Mouse (Mus musculus) heart, embryonic 12.5 days (tissue): Measurements from ENCODE around the gene Cib2. TPM values are rescaled to one million over a fixed set of nuclear protein-coding genes. Genes with fewer than 3 reads are reported as not detected.

Source experiments
- ATAC-seq: fragments of 200-750 bp; cut with Nextera tagmentation; 2 replicates; pipeline ENCODE4 v1.8.0; 2017; ENCODE audit warnings: moderate TSS enrichment, moderate library complexity; ENCODE audit not compliant: insufficient number of reproducible peaks, low FRiP score
- H3K27ac ChIP-seq: fragments of 300-500 bp; sonication (generic); 2 replicates; pipeline ENCODE4 v1.5.1; 2016; ENCODE audit warnings: mild to moderate bottlenecking, moderate library complexity; ENCODE audit not compliant: poor library complexity, severe bottlenecking
- H3K27me3 ChIP-seq: fragments of 300-500 bp; sonication (generic); replicated peaks from 2 replicates; pipeline ENCODE4 v1.6.1; 2016; ENCODE audit warnings: mild to moderate bottlenecking, moderate library complexity
- H3K36me3 ChIP-seq: fragments of 300-500 bp; sonication (generic); 2 replicates; pipeline ENCODE4 v1.6.1; 2016; ENCODE audit warnings: mild to moderate bottlenecking, moderate library complexity
- H3K4me1 ChIP-seq: fragments of 300-500 bp; sonication (generic); replicated peaks from 2 replicates; pipeline ENCODE4 v1.6.1; 2016; ENCODE audit warnings: mild to moderate bottlenecking
- H3K4me2 ChIP-seq: fragments of 300-500 bp; sonication (generic); 2 replicates; pipeline ENCODE4 v1.6.1; 2016; ENCODE audit warnings: mild to moderate bottlenecking, moderate library complexity
- H3K4me3 ChIP-seq: fragments of 300-500 bp; sonication (generic); 2 replicates; pipeline ENCODE4 v1.5.1; 2016; ENCODE audit warnings: mild to moderate bottlenecking
- H3K9ac ChIP-seq: fragments of 300-500 bp; sonication (generic); 2 replicates; pipeline ENCODE4 v1.6.1; 2016; ENCODE audit warnings: mild to moderate bottlenecking, moderate library complexity
- H3K9me3 ChIP-seq: fragments of 300-500 bp; sonication (generic); replicated peaks from 2 replicates; pipeline ENCODE4 v1.6.1; 2016; ENCODE audit warnings: mild to moderate bottlenecking, moderate library complexity
- WGBS: fragments of 180-500 bp; shearing (Covaris S2); methylation state at CpG from one replicate; pipeline ENCODE4 v1.1.7; 2016; 5-methylcytosine and 5-hydroxymethylcytosine counted together
- polyA plus RNA-seq: library from polyadenylated mRNA; unstranded; fragments of >200 nt; fragmentation: Nextera tagmentation; extraction: Ambion mirVana; gene quantifications from 2 replicates; pipeline ENCODE4 v1.2.1, GENCODE M21; 2016

Cib2 gene
- polyA plus RNA-seq, 1 experiment from 2014 or later = 4.9 TPM

DNA sequence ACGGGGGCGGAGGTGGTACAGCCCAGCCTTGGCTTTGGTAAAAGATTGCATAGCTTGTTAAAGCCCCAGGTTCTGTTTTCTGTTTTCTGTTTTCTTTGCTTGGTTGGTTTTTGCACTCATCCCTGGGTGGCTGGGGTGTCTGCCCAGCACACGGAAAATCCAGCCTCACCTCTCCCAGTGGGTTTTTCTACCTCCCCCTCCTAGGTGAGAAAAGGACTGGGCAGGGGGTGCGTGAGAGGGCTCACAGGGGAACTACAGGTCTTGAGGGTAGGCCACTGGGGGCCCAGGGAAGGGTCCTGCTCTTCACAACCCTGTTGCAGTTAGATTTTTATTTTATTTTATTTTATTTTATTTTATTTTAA lies 15.1 kb downstream of the Cib2 start:
- WGBS = 80% methylated on average over 4 of the region's 4 CpGs
- no peak for ATAC-seq

DNA sequence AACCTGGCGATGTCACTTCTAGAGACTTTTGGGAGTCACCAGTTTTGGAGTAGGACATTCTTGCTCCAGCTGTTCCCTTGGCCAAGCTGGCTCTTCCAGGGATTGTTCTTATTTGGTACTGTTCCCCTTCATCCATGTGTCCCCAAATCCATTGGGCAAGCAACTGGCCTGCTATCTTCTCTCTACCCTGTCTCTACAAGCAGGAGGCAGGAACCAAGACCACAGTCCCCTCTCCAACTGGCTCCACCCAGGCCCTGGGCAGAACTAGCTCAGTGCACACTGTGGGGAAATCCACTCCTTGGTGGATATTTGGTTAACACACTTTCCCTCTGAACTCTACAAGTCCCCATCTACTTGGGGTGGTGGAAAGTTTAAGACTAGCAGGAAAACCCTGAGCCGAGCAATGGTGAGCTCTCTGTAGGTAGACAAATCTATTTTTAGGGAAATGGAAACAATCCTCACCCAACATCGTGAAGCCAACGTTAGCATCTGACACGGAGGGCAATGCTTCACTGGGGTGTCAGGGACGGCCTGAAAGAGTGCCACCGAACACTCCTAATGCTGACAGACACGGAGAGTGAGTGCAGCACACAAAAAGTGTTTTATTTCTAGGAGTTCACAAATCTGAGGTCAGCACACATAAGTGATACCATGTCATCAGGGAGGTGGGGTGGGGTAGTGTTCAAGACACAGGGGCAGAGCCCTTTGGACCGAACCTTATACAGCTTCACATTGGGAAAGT lies 15.6 kb downstream of the Cib2 start:
- 0 out of 2 replicates have a peak, but pooled peaks cover 6% of the 10 kb centered on the region for H3K27me3 ChIP-seq
- H3K4me2 ChIP-seq = no peak overlapping the region
- no peaks in the 10 kb centered on the region for H3K36me3 ChIP-seq
- ATAC-seq = no peak
- 69% methylated on average over 9 of the region's 9 CpGs for WGBS
- no peak overlapping the region for H3K4me3 ChIP-seq
- no peaks in the 10 kb centered on the region for H3K9me3 ChIP-seq
- H3K4me1 ChIP-seq = no peaks in the 10 kb centered on the region
- H3K27ac ChIP-seq = no peak overlapping the region
- no peak overlapping the region for H3K9ac ChIP-seq

More for the DNA sequence above, 15.1 kb downstream of the Cib2 start:
- Histone ChIP-seq H3K4me2 (no peak overlapping the region), H3K36me3 (no peaks in the 10 kb centered on the region), H3K27me3 (0 out of 2 replicates have a peak, but pooled peaks cover 6% of the 10 kb centered on the region), H3K9ac (no peak overlapping the region), H3K9me3 (no peaks in the 10 kb centered on the region), H3K27ac (no peak overlapping the region), H3K4me3 (no peak overlapping the region), H3K4me1 (no peaks in the 10 kb centered on the region)

DNA sequence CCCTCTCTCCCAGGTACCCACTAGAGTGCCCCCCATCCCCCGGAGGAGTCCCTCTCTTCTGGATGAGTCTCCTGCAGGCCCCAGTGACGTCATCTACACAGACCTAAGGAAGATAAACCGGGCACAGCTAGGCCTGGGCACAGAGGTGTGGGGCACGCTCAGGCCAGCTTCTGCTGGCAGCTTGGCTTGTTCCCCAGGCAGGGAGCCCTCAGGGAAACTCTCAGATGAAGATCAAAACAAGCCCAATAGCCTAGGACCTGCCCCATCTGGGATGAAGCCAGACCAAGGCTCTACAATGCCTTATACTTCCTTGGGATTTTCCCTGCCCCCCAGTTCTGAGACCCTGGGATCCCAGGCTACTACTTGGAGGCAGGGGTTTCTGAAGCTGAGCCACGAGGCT lies 19.2 kb downstream of the Cib2 start:
- Histone ChIP-seq H3K27ac (no peak overlapping the region), H3K27me3 (0 out of 2 replicates have a peak, but pooled peaks cover 6% of the 10 kb centered on the region), H3K4me2 (no peak overlapping the region), H3K36me3 (no peaks in the 10 kb centered on the region), H3K4me1 (no peaks in the 10 kb centered on the region), H3K4me3 (no peak overlapping the region), H3K9ac (no peak overlapping the region), H3K9me3 (no peaks in the 10 kb centered on the region)
- ATAC-seq = no peak
- WGBS = 59% methylated on average over 5 of the region's 5 CpGs

DNA sequence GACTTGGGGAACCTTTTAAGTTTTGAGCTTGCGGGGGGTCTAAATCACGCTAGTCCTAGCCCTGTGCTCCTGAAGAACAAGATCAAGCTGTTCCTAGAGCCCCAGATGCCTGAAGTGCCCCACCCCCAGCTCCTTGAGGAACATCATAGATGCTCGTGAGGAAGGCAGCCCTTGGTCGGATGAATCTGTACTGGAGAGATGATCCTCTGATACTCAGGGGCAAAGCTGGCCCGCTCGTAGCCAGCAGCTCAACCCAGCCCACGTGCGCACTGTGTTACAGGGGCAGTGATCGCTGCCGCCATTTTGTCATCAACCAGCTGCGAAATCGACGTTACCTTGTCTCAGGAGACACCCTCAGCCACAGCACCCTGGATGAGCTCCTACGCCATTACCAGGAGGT lies 21.3 kb downstream of the Cib2 start, which contains the start of gene Sh2d7:
Gene Sh2d7, plus strand, starts transcription at position 301 of the 400 bp plus-strand sequence.
- 89% methylated on average over 14 of the region's 14 CpGs for WGBS
- no peaks in the 10 kb centered on the region for H3K36me3 ChIP-seq
- H3K4me1 ChIP-seq = 0 out of 2 replicates have a peak, but pooled peaks cover 5% of the 10 kb centered on the region
- no peak within 1 kb of the TSS for H3K9ac ChIP-seq
- no peak for ATAC-seq
- H3K4me3 ChIP-seq = no peak within 1 kb of the TSS
- no peak within 1 kb of the TSS for H3K4me2 ChIP-seq
- H3K9me3 ChIP-seq = no peaks in the 10 kb centered on the region
- 0 out of 2 replicates have a peak, but pooled peaks cover 6% of the 10 kb centered on the region for H3K27me3 ChIP-seq
- H3K27ac ChIP-seq = no peak within 1 kb of the TSS

DNA sequence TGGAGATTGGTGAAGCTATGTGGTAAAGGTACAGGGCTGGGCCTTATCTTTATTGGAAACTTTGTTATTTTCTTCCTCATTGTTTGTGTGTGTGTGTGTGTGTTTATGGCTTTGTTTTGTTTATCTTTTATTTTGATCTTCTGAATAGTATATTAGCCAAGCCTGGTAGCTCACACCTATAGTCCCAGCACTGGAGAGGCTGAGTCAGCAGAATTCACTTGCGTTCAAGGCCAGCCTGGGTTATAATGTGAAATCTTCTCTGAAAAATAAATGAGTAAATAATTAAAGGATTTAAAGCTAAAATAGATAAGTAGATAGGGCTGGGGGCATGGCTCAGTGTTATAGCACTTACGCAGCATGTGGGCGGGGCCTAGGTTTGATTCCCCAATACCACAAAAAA lies 21.8 kb downstream of the Cib2 start:
- no peak for ATAC-seq
- no peak overlapping the region for H3K9ac ChIP-seq
- 92% methylated on average over 3 of the region's 3 CpGs for WGBS

DNA sequence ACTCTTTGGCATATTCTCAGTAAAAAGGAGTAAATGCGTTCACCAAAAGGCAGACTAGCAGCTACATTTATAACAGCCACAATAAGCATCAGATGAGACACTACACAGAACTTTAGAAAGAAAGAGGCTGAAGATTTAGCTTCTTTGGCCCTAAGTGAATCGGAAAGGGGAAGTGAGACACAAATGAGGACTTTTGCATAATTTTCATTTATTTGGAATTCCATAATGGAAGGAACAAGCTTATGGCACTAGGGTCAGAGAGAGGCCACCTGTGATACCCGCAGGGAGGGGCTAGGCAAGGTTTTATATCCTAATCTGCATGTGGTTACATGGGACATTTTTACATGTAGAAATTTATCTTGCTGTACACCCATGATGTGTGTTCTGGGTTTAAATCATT lies 22.5 kb downstream of the Cib2 start:
- 77% methylated on average over 3 of the region's 3 CpGs for WGBS
- Histone ChIP-seq H3K9ac (no peak overlapping the region), H3K4me3 (no peak overlapping the region), H3K36me3 (no peaks in the 10 kb centered on the region), H3K9me3 (no peaks in the 10 kb centered on the region), H3K4me2 (no peak overlapping the region), H3K4me1 (0 out of 2 replicates have a peak, but pooled peaks cover 5% of the 10 kb centered on the region), H3K27ac (no peak overlapping the region), H3K27me3 (0 out of 2 replicates have a peak, but pooled peaks cover 1% of the 10 kb centered on the region)
- no peak for ATAC-seq

More for the DNA sequence above, 21.8 kb downstream of the Cib2 start:
- no peaks in the 10 kb centered on the region for H3K9me3 ChIP-seq
- no peaks in the 10 kb centered on the region for H3K36me3 ChIP-seq
- H3K4me2 ChIP-seq = no peak overlapping the region
- H3K4me1 ChIP-seq = 0 out of 2 replicates have a peak, but pooled peaks cover 5% of the 10 kb centered on the region
- no peak overlapping the region for H3K4me3 ChIP-seq
- 0 out of 2 replicates have a peak, but pooled peaks cover 6% of the 10 kb centered on the region for H3K27me3 ChIP-seq
- H3K27ac ChIP-seq = no peak overlapping the region

DNA sequence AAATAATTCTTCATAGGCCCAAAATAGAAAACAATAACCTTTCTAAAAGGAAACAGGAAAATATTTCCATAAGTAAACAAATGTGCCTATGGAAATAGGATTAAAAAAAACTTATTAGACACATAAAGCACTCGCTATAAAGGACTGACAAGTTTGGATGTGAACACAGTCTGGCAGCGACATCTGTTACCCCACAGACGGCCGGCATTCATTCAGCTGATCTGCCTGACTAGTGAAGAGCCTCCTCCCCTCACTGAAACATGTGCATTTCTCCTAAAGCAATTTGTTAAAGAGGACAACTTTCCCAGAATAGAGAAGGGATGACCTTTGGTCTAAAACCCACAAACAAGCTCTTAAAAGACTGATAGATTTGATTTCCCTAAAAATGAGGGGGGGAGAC lies 23.0 kb downstream of the Cib2 start:
- no peak overlapping the region for H3K27ac ChIP-seq
- no peak overlapping the region for H3K4me2 ChIP-seq
- H3K36me3 ChIP-seq = no peaks in the 10 kb centered on the region
- H3K9ac ChIP-seq = no peak overlapping the region
- no peak overlapping the region for H3K4me3 ChIP-seq
- 0 out of 2 replicates have a peak, but pooled peaks cover 5% of the 10 kb centered on the region for H3K4me1 ChIP-seq
- ATAC-seq = no peak
- no peaks in the 10 kb centered on the region for H3K27me3 ChIP-seq
- H3K9me3 ChIP-seq = no peaks in the 10 kb centered on the region
- WGBS = 71% methylated on average over 4 of the region's 4 CpGs

DNA sequence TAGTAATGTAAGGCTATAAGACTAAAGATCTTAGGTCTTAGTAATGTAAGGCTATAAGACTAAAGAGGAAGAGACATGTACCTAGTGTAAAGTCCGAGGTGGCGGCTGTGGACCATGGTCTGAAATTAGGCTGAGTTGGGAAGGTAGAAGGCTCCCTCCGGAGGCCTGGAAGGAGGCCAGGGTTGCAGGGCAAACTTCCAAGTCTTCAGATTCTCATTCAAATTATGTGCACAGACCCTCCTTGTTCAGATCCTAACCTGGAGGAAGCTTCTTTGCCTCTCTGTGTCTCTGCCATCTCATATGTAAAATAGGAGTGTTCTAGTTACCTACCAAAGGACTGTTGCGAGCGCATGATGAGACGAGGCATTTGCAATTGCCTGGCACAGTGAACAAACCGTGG lies 23.8 kb downstream of the Cib2 start:
- Histone ChIP-seq H3K4me2 (no peak overlapping the region), H3K9ac (no peak overlapping the region), H3K4me3 (no peak overlapping the region), H3K27ac (no peak overlapping the region), H3K27me3 (no peaks in the 10 kb centered on the region), H3K9me3 (no peaks in the 10 kb centered on the region), H3K4me1 (0 out of 2 replicates have a peak, but pooled peaks cover 5% of the 10 kb centered on the region), H3K36me3 (no peaks in the 10 kb centered on the region)
- 75% methylated on average over 7 of the region's 7 CpGs for WGBS
- ATAC-seq = no peak

DNA sequence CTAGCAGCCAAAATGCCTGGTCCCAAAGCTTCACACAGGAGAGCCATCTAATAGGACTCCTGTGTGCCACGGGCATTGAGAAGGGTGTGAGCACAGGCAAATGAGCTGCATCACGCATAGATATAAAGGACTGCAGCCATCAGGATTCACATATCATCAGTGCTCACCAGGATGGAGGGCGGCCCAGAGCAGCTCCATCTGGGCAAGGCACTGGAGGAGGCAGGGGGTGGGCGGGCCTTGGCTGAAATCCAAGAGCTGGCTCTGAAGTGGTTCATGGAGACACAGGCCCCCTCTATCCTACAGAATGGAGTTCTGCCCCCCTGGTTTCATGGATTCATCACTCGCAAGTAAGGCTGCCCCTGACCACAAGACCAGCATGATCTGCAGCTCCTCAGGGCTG lies 26.0 kb downstream of the Cib2 start:
- ATAC-seq = no peak; the same call in 1 of the 2 replicates
- H3K9ac ChIP-seq = no peak overlapping the region
- H3K27me3 ChIP-seq = no peaks in the 10 kb centered on the region
- 0 out of 2 replicates have a peak, but pooled peaks cover 5% of the 10 kb centered on the region for H3K4me1 ChIP-seq
- no peak overlapping the region for H3K4me2 ChIP-seq
- no peak overlapping the region for H3K27ac ChIP-seq
- no peaks in the 10 kb centered on the region for H3K36me3 ChIP-seq
- H3K4me3 ChIP-seq = no peak overlapping the region
- 53% methylated on average over 5 of the region's 5 CpGs for WGBS
- no peaks in the 10 kb centered on the region for H3K9me3 ChIP-seq

DNA sequence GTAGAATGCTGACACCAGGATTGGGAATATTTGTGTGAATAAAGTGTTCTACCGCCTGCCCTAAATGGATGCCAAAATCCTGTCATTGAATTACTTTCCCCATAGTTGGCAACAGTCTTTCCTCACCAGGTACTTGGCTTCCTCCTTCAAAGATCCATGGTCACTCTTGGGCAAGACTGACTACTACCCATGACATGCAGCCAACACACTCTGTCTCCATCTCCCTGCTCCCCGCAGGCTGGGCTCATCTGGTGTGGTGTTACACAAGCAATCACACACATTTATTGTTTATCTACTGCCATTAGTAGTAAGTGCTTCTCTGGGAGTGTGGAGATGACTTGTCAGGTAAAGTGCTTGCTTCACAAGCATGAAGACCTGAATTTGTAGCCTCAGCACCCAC lies 27.1 kb downstream of the Cib2 start:
- Histone ChIP-seq H3K27me3 (no peaks in the 10 kb centered on the region), H3K27ac (no peak overlapping the region), H3K36me3 (no peaks in the 10 kb centered on the region), H3K4me2 (no peak overlapping the region), H3K9me3 (no peaks in the 10 kb centered on the region), H3K4me1 (0 out of 2 replicates have a peak, but pooled peaks cover 5% of the 10 kb centered on the region), H3K9ac (no peak overlapping the region), H3K4me3 (no peak overlapping the region)
- 91% methylated on average over 2 of the region's 2 CpGs for WGBS
- no peak for ATAC-seq

DNA sequence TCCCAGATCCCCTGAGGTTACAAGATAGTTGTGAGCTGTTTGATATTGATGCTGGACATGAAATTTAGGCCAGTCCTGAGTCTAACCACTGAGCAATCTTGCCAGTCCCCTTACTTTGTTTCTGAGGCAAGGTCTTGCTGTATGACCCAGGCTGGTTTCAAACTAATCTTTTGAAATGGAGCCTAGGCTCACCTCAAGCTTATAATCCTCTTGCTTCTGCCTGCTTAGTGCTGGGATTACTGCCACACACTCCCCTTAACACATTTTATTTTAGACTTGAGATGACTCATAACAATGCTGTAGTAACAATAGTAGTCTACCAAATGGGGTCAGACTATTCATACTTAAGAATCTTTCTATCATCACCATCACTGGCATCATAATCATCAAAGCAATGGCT lies 28.6 kb downstream of the Cib2 start:
- Histone ChIP-seq H3K36me3 (no peaks in the 10 kb centered on the region), H3K4me1 (0 out of 2 replicates have a peak, but pooled peaks cover 5% of the 10 kb centered on the region), H3K27me3 (no peaks in the 10 kb centered on the region), H3K27ac (no peak overlapping the region), H3K4me2 (no peak overlapping the region), H3K9me3 (no peaks in the 10 kb centered on the region), H3K4me3 (no peak overlapping the region), H3K9ac (no peak overlapping the region)
- ATAC-seq = no peak
